Mouse (Mus musculus) T-helper 17 cell (primary cell): ENCODE measurements at regions not wholly inside any gene's neighbourhood (a gene's known extent, or its start where the extent isn't known, plus 50 kb on each side); places are given as distances from the start of the nearest gene placed in this dataset.

Source experiments
- in situ Hi-C, 2 experiments: fragments of 300-600 bp; cut with MboI, MseI; formaldehyde crosslinking; loops; 1 replicate in 1 of 2; 2 replicates in 1 of 2; pipeline ENCODE4 v1.15.1; 2025; ENCODE audit warnings: high pct_unique_total_duplicates in 2 of 2

- in situ Hi-C loops, result no loop called here
These were observed 258.8 kb downstream of the Lrrn1 start for GRCm38 (mm10) chr6:107788224-107788893.

- in situ Hi-C loops, result no loop called here
These were observed 267.0 kb upstream of the Setmar start for GRCm38 (mm10) chr6:107797845-107798244.

GRCm38 (mm10) chr6:107803056-107803455 lies 261.8 kb upstream of the Setmar start:
- in situ Hi-C loops, result no loop called here
